Mouse (Mus musculus) heart, adult 8-10 months (tissue): ENCODE data around the gene Jagn1. TPM values are rescaled to one million over a fixed set of nuclear protein-coding genes. Genes with fewer than 3 reads are reported as not detected.

Source experiments
- DNase-seq: peaks from one replicate; pipeline ENCODE4 v3.0.0; 2022; ENCODE audit warnings: low spot score
- microRNA-seq: library from miRNA; unstranded; fragments of <30 nt; microRNA quantifications from one replicate; pipeline ENCODE4 v1.2.0, GENCODE M21; 2022
- total RNA-seq, 4 experiments: library from RNA; stranded (reverse); gene quantifications; 2 replicates each; pipeline ENCODE4 v1.2.4; 2022

Gene Jagn1
- total RNA-seq, 4 experiments from 2014 or later, result 21.0 to 21.4 (median 21.1) TPM

DNA sequence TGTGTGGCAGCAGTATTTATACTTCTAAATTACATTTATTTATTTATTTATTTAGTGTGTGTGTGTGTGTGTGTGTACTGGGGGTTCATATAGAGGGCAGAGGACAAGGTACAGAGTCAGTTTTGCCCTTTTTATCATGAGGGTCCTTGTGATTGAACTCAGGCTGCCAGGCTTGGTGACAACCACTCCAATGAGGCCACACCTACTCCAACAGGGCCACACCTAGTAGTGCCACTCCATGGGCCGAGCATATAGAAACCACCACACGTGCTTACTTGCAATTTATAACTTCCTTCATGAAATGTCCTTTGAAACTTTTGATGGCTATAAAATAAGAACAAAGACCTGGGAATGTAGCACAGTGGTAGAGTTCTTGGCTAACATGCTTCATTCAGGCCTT, 30.9 kb downstream of the Jagn1 start:
- DNase-seq, result no peak

GRCm38 (mm10) chr6:113473715-113474114, 31.3 kb downstream of the Jagn1 start:
- no peak for DNase-seq

DNA sequence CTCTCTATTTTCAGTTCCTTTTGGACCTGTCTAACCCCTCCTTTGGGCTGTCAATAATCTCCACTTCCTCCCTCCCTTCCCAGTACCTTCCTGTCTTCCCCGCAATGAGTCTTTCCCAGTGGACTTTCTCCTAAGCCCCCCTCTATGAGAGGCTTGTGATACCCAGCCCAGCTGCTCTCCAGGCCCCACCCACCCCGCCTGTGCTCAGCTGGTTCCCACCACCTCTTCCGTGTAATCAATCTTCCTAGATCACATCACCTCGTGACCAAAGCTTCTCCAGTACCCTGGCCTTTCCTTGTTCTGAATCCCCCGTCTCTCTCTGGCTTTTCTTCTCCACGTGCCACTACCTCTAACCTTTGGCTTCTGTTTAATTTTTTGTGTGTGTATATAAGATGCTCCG, 35.0 kb downstream of the Jagn1 start:
- no peak for DNase-seq

GRCm38 (mm10) chr6:113478906-113479305, 36.5 kb downstream of the Jagn1 start:
- no peak for DNase-seq

GRCm38 (mm10) chr6:113480555-113481373, 38.4 kb downstream of the Jagn1 start:
- DNase-seq, result peak; percentile 22

DNA sequence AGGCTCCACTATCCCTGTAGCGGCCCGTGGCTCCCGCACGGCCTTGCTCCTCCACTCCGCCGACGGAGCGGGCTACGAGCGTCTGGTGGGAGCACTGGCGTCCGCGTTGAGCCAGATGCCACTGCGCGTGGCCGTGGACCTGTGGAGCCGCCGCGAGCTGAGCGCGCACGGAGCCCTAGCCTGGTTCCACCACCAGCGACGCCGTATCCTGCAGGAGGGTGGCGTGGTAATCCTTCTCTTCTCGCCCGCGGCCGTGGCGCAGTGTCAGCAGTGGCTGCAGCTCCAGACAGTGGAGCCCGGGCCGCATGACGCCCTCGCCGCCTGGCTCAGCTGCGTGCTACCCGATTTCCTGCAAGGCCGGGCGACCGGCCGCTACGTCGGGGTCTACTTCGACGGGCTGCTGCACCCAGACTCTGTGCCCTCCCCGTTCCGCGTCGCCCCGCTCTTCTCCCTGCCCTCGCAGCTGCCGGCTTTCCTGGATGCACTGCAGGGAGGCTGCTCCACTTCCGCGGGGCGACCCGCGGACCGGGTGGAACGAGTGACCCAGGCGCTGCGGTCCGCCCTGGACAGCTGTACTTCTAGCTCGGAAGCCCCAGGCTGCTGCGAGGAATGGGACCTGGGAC, 40.2 kb downstream of the Jagn1 start:
- peak; percentile 11 for DNase-seq

GRCm38 (mm10) chr6:113483100-113483615, 40.8 kb downstream of the Jagn1 start, which contains the start of gene Creld1:
TSS of gene Creld1 (plus strand) at chr6:113483297.
- peak; percentile 93 for DNase-seq

- DNase-seq, result no peak
Observed at GRCm38 (mm10) chr6:113483729-113484128, 41.4 kb downstream of the Jagn1 start.

DNA sequence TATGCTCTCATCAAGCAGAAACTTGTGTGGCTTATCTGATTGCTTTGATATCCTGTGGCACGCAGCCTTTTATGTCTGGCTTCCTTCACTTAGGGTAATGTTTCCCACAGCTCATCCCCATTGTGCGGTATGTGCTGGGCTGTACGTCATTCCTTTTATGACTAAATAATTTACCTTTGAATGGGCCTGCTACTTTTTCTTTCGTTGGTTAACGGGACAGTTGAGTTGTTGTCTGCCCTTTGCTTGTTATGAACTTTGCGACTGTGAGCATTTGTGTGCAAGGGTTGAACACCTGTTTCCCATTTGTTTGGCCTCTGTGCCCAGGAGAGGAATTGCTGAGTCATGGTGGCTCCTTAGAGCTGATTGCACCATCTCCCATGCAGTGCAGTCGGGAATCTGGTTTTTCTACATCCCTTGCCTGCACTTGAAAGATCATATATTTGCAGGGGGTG, 44.8 kb downstream of the Jagn1 start:
- DNase-seq, result no peak

DNA sequence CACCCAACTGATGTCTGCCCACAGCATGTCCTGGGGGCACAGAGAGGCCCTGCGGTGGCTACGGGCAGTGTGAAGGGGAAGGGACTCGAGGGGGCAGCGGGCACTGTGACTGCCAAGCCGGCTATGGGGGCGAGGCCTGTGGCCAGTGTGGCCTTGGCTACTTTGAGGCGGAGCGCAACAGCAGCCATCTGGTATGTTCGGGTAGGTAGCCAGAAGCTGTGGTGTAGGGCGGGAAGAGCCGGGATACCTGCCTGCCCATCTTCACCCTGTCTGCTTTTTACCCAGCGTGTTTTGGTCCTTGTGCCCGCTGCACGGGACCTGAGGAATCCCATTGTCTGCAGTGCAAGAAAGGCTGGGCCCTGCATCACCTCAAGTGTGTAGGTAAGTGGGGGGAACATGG, 47.0 kb downstream of the Jagn1 start:
- DNase-seq, result no peak

DNA sequence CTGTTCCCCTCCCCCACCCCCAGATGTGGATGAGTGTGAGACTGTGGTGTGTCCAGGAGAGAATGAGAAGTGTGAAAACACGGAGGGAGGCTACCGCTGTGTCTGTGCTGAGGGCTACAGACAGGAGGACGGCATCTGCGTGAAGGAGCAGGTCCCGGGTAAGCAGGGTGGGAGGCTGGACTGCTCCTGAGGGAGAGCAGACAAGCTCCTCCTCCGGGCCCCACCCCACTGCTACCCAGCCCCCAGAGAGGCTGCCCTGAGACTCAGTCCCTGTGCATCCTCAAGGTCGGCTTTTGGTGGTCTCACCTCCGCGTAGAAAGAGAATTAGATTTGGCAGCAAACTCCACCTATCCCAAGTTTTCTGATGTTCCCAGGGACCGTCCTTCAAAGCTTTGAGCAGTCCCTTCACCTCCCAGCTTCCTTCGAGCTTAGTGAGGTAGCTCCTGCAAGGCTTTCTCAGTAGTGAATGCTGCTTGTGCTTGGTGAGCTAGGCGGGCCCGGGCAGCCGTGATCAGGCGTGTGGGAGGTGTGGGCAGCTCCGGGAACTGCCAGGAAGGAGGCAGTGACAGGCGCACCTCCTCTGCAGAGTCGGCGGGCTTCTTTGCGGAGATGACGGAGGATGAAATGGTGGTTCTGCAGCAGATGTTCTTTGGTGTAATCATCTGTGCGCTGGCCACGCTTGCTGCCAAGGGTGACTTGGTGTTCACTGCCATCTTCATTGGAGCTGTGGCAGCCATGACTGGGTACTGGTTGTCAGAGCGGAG, 49.9 kb downstream of the Jagn1 start:
- no peak for DNase-seq

- DNase-seq, result peak; percentile 63
Observed at GRCm38 (mm10) chr6:113494258-113494788, 52.0 kb downstream of the Jagn1 start.

DNA sequence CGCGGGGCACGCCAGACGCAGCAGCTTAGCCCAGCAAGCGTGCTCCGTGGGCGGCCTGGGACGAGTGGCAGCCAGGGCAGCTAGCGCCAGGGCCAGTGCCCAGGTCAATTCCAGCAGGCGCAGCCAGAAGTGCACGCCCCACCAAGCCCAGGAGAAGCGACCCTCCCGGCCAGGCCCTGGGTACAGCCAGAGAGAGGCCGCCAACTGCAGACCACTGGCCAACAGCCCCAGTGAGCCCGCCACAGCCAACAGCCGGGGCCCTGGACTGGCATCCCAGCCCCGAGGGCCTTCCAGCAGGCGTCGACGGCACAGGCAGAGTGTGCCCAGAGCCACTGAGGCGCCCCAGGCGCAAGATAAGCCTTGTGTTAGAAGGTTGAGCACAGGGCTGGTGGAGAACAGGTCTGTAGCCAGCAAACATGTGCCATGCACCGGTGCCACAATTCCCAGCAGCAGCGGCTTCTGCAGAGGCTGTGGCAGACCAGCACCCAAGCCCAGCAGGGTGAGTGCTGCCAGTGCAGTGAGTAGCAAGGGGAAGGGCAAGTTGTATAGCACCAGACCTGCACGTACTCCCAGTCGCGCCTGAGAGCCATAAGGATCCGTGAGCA, 52.8 kb downstream of the Jagn1 start:
- DNase-seq, result no peak

Small RNA genes lying within 50 kb of the gene (microRNA-seq; reads per million reads assigned to microRNA genes)
- not detected for gene Gm24387

Other genes with a start within 250 kb of the Jagn1 start
- under 1 TPM; 0.29 to 0.59 (median 0.32) TPM for gene Lhfpl4, start 247.2 kb upstream of the Jagn1 start, total RNA-seq
- gene Mtmr14, start 204.7 kb upstream of the Jagn1 start, total RNA-seq, result 10 to 100 TPM; 15.1 to 18.3 (median 16.5) TPM
- gene Cpne9, start 160.3 kb upstream of the Jagn1 start, total RNA-seq, result under 1 TPM in 1 of 4 experiments, not detected in 3; 0.25 TPM
- gene Brpf1, start 135.4 kb upstream of the Jagn1 start, total RNA-seq, result 10 to 100 TPM; 13.2 to 16.0 (median 14.7) TPM
- gene Ogg1, start 115.6 kb upstream of the Jagn1 start, total RNA-seq, result 1 to 10 TPM; 4.8 to 6.6 (median 5.0) TPM
- 10 to 100 TPM; 60.0 to 79.3 (median 71.7) TPM for gene Camk1, start 98.6 kb upstream of the Jagn1 start, total RNA-seq
- gene Tada3, start 64.7 kb upstream of the Jagn1 start, total RNA-seq, result 10 to 100 TPM; 20.7 to 23.8 (median 23.2) TPM
- gene Arpc4, start 64.5 kb upstream of the Jagn1 start, total RNA-seq, result 10 to 100 TPM; 58.5 to 72.8 (median 62.0) TPM
- gene Ttll3, start 53.3 kb upstream of the Jagn1 start, total RNA-seq, result 1 to 10 TPM in 1 of 4 experiments, under 1 TPM in 3; 0.44 to 1.0 (median 0.76) TPM
- 10 to 100 TPM in 3 of 4 experiments, 1 to 10 TPM in 1; 8.2 to 11.7 (median 11.2) TPM for gene Rpusd3, start 23.2 kb upstream of the Jagn1 start, total RNA-seq
- 1 to 10 TPM; 3.1 to 5.7 (median 4.6) TPM for gene Cidec, start 6.8 kb upstream of the Jagn1 start, total RNA-seq
- gene Il17re, start 15.9 kb downstream of the Jagn1 start, total RNA-seq, result 1 to 10 TPM in 2 of 4 experiments, under 1 TPM in 2; 0.60 to 2.0 (median 1.1) TPM
- gene Il17rc, start 28.9 kb downstream of the Jagn1 start, total RNA-seq, result 1 to 10 TPM; 5.6 to 9.9 (median 7.5) TPM
- 10 to 100 TPM; 53.9 to 63.4 (median 59.2) TPM for gene Creld1, start 40.7 kb downstream of the Jagn1 start, total RNA-seq
- gene Prrt3, start 59.4 kb downstream of the Jagn1 start, total RNA-seq, result not detected
- gene Emc3, start 89.1 kb downstream of the Jagn1 start, total RNA-seq, result 10 to 100 TPM; 56.4 to 60.9 (median 57.3) TPM
- under 1 TPM; 0.06 to 0.79 (median 0.18) TPM for gene Fancd2, start 89.1 kb downstream of the Jagn1 start, total RNA-seq
- gene Fancd2os, start 158.1 kb downstream of the Jagn1 start, total RNA-seq, result not detected
- 10 to 100 TPM; 68.5 to 83.3 (median 75.0) TPM for gene Brk1, start 162.2 kb downstream of the Jagn1 start, total RNA-seq
- gene Vhl, start 181.4 kb downstream of the Jagn1 start, total RNA-seq, result 10 to 100 TPM in 1 of 4 experiments, 1 to 10 TPM in 3; 8.4 to 10.7 (median 9.4) TPM
- 10 to 100 TPM in 2 of 4 experiments, 1 to 10 TPM in 2; 8.1 to 13.5 (median 10.6) TPM for gene Irak2, start 195.9 kb downstream of the Jagn1 start, total RNA-seq